10 mouse cellular contexts compared by ENCODE assay signal in genomic region chr4:126750046-126750683, GRCm38 (mm10). TPM values are rescaled to one million over a fixed set of nuclear protein-coding genes. Genes with fewer than 3 reads are reported as not detected.
DNase-seq lines count a peak whose midpoint lies in the region; ATAC-seq and TF ChIP-seq lines count a peak whose summit lies in the region.
"Had no signal": no experiment of that assay in that cellular context is flagged by ENCODE, and none has a peak within 500 bp of the region (broad histone marks: within the 10 kb centered on the region; RNA-seq: fewer than 3 reads in every experiment).

No protein-coding gene starts in this region.

- no peak for ATAC-seq in forebrain, embryonic 11.5 days (replicated peaks; ENCODE audit: low FRiP score)
- ATAC-seq in G1E (ENCODE audit: extremely low read depth, insufficient number of reproducible peaks, low FRiP score, poor library complexity, severe bottlenecking): no peak
- ATAC-seq in embryonic facial prominence, embryonic 14.5 days (ENCODE audit: low read depth): no peak
- no peak for ATAC-seq in megakaryocyte-erythroid progenitor cell, adult 5-6 weeks (replicated peaks; ENCODE audit: low FRiP score, low TSS enrichment, poor library complexity, severe bottlenecking)

- no peak overlapping the region for H3K4me2 ChIP-seq in forebrain, embryonic 11.5 days (ENCODE audit: low read depth, low read length, severe bottlenecking)
- H3K4me2 ChIP-seq in embryonic facial prominence, embryonic 14.5 days (ENCODE audit: low read depth, low read length): peak overlapping the region; percentile 28; the same call in 1 of the 2 replicates

- H3K36me3 ChIP-seq in forebrain, embryonic 11.5 days (ENCODE audit: control insufficient read depth, insufficient read depth, low read length): no peaks in the 10 kb centered on the region; the same call in 1 of the 2 replicates
- H3K36me3 ChIP-seq in forebrain, embryonic 10.5 days (replicated peaks): peaks cover 57% of the 10 kb centered on the region
- peaks cover 72% of the 10 kb centered on the region for H3K36me3 ChIP-seq in G1E (replicated peaks)
- peaks cover 45% of the 10 kb centered on the region for H3K36me3 ChIP-seq in embryonic facial prominence, embryonic 14.5 days (ENCODE audit: control insufficient read depth, insufficient read depth, low read length)

- no peak overlapping the region for H3K27ac ChIP-seq in forebrain, embryonic 11.5 days (ENCODE audit: low read depth, low read length)
- no peak overlapping the region for H3K27ac ChIP-seq in forebrain, embryonic 10.5 days
- no peak overlapping the region for H3K27ac ChIP-seq in embryonic facial prominence, embryonic 14.5 days (replicated peaks; ENCODE audit: low read depth, low read length)

- TF ChIP-seq CTCF in G1E (IDR thresholded peaks at IDR 0.05; ENCODE audit: low read depth, low read length): no peak

- H3K4me1 ChIP-seq in forebrain, embryonic 11.5 days (replicated peaks; ENCODE audit: control insufficient read depth, insufficient read depth, low read length): peaks cover 13% of the 10 kb centered on the region
- peaks cover 63% of the 10 kb centered on the region for H3K4me1 ChIP-seq in forebrain, embryonic 10.5 days
- peaks cover 86% of the 10 kb centered on the region for H3K4me1 ChIP-seq in G1E (ENCODE audit: insufficient read depth, low read depth, low read length)
- H3K4me1 ChIP-seq in embryonic facial prominence, embryonic 14.5 days (ENCODE audit: control insufficient read depth, insufficient read depth, low read length): peaks cover 28% of the 10 kb centered on the region

- WGBS in forebrain, embryonic 11.5 days: 92% methylated on average over 26 of the region's 26 CpGs
- WGBS in forebrain, embryonic 10.5 days: 93% methylated on average over 26 of the region's 26 CpGs
- 80% methylated on average over 23 of the region's 26 CpGs for WGBS in embryonic facial prominence, embryonic 14.5 days

- no peaks in the 10 kb centered on the region for H3K27me3 ChIP-seq in forebrain, embryonic 11.5 days (ENCODE audit: control insufficient read depth, insufficient read depth, low read length)
- peaks cover under 1% of the 10 kb centered on the region; the same call in 1 of the 2 replicates for H3K27me3 ChIP-seq in forebrain, embryonic 10.5 days (ENCODE audit: poor library complexity, severe bottlenecking)
- no peaks in the 10 kb centered on the region for H3K27me3 ChIP-seq in G1E (ENCODE audit: insufficient read depth, low read length)
- H3K27me3 ChIP-seq in embryonic facial prominence, embryonic 14.5 days (replicated peaks; ENCODE audit: control insufficient read depth, insufficient read depth, low read length): no peaks in the 10 kb centered on the region

- no peak overlapping the region for H3K4me3 ChIP-seq in forebrain, embryonic 11.5 days (ENCODE audit: low read depth, low read length)
- H3K4me3 ChIP-seq in forebrain, embryonic 10.5 days: no peak overlapping the region
- peak overlapping the region; percentile 38; the same call in 1 of the 2 replicates for H3K4me3 ChIP-seq in G1E (ENCODE audit: low read depth, low read length)
- no peak overlapping the region for H3K4me3 ChIP-seq in embryonic facial prominence, embryonic 14.5 days (ENCODE audit: low read depth, low read length)

- H3K9ac ChIP-seq in forebrain, embryonic 11.5 days (ENCODE audit: low read length): no peak overlapping the region
- H3K9ac ChIP-seq in embryonic facial prominence, embryonic 14.5 days (ENCODE audit: low read depth, low read length): no peak overlapping the region

- peak; percentile 50 for DNase-seq in forebrain, embryonic 11.5 days (ENCODE audit: low spot score)
- no peak for DNase-seq in forebrain, embryonic 10.5 days (ENCODE audit: extremely low spot score, low spot score)
- no peak for DNase-seq in G1E (ENCODE audit: low spot score)
- peak; percentile 53 for DNase-seq in embryonic facial prominence, embryonic 14.5 days (ENCODE audit: low spot score)
- peak; percentile 73 to 85 for DNase-seq in layer of hippocampus, adult 18-20 months (ENCODE audit: low spot score in 2 of 2)
- DNase-seq in right cerebral cortex, postnatal 14 days: peak; percentile 72
- DNase-seq in lung, postnatal 36 days: no peak

- no peaks in the 10 kb centered on the region for H3K9me3 ChIP-seq in forebrain, embryonic 11.5 days (ENCODE audit: control insufficient read depth, low read length)
- H3K9me3 ChIP-seq in forebrain, embryonic 10.5 days: no peaks in the 10 kb centered on the region
- no peaks in the 10 kb centered on the region for H3K9me3 ChIP-seq in G1E (replicated peaks)
- H3K9me3 ChIP-seq in embryonic facial prominence, embryonic 14.5 days (ENCODE audit: control insufficient read depth, low read length): no peaks in the 10 kb centered on the region

RNA-seq across cellular contexts. Expression of gene Ncdn, which starts 3.1 kb away (rescaled TPM):
- 37.3 and 39.7 TPM in 2 replicates for polyA plus RNA-seq in forebrain, embryonic 11.5 days (2014; fragmentation: Nextera tagmentation; extraction: Ambion mirVana)
- polyA plus RNA-seq in forebrain, embryonic 10.5 days (2016; fragmentation: Nextera tagmentation; extraction: Ambion mirVana): 36.6 and 36.9 TPM in 2 replicates
- total RNA-seq in G1E (2014; fragmentation: Nextera tagmentation) (16.9 and 18.4 TPM in 2 replicates), G1E (2017) (10.3 and 11.4 TPM in 2 replicates)
- 86.9 and 89.1 TPM in 2 replicates for polyA plus RNA-seq in G1E (2012)
- polyA plus RNA-seq in embryonic facial prominence, embryonic 14.5 days (2014; fragmentation: Nextera tagmentation; extraction: Ambion mirVana): 28.4 and 31.1 TPM in 2 replicates
- total RNA-seq in layer of hippocampus, adult 18-20 months (2021): 1,000 to 10,000 TPM; 2,035 to 2,092 TPM
- total RNA-seq in megakaryocyte-erythroid progenitor cell, adult 5-6 weeks (2014; fragmentation: Nextera tagmentation): 14.3 and 22.2 TPM in 2 replicates
- 5.9 and 11.7 TPM in 2 replicates for total RNA-seq in megakaryocyte-erythroid progenitor cell, adult 5-6 weeks (2017)

RNA-seq across cellular contexts. Expression of gene AU040320, which starts 3.2 kb away (rescaled TPM):
- polyA plus RNA-seq in forebrain, embryonic 11.5 days (2014; fragmentation: Nextera tagmentation; extraction: Ambion mirVana): 30.1 and 31.5 TPM in 2 replicates
- 20.9 and 23.7 TPM in 2 replicates for polyA plus RNA-seq in forebrain, embryonic 10.5 days (2016; fragmentation: Nextera tagmentation; extraction: Ambion mirVana)
- total RNA-seq in G1E (2014; fragmentation: Nextera tagmentation) (41.5 and 45.5 TPM in 2 replicates), G1E (2017) (15.1 and 15.5 TPM in 2 replicates)
- polyA plus RNA-seq in G1E (2012): 10.6 and 21.8 TPM in 2 replicates
- 18.8 and 20.8 TPM in 2 replicates for polyA plus RNA-seq in embryonic facial prominence, embryonic 14.5 days (2014; fragmentation: Nextera tagmentation; extraction: Ambion mirVana)
- total RNA-seq in layer of hippocampus, adult 18-20 months (2021): 10 to 100 TPM; 60.9 to 61.3 TPM
- 24.1 and 25.1 TPM in 2 replicates for total RNA-seq in megakaryocyte-erythroid progenitor cell, adult 5-6 weeks (2014; fragmentation: Nextera tagmentation)
- 9.7 and 20.0 TPM in 2 replicates for total RNA-seq in megakaryocyte-erythroid progenitor cell, adult 5-6 weeks (2017)

RNA-seq across cellular contexts. Expression of gene Tfap2e, which starts 14.1 kb away (rescaled TPM):
- 0.21 and 0.32 TPM in 2 replicates for polyA plus RNA-seq in forebrain, embryonic 11.5 days (2014; fragmentation: Nextera tagmentation; extraction: Ambion mirVana)
- 0.06 TPM in 1 of 2 replicates, not detected in the other for polyA plus RNA-seq in forebrain, embryonic 10.5 days (2016; fragmentation: Nextera tagmentation; extraction: Ambion mirVana)
- total RNA-seq in G1E (2014; fragmentation: Nextera tagmentation): not detected in 2 replicates
- total RNA-seq in G1E (2017): 0.05 TPM in 1 of 2 replicates, not detected in the other
- polyA plus RNA-seq in G1E (2012): not detected in 2 replicates
- 0.22 and 0.78 TPM in 2 replicates for polyA plus RNA-seq in embryonic facial prominence, embryonic 14.5 days (2014; fragmentation: Nextera tagmentation; extraction: Ambion mirVana)
- total RNA-seq in layer of hippocampus, adult 18-20 months (2021): not detected
- not detected in 2 replicates for total RNA-seq in megakaryocyte-erythroid progenitor cell, adult 5-6 weeks (2014; fragmentation: Nextera tagmentation)
- total RNA-seq in megakaryocyte-erythroid progenitor cell, adult 5-6 weeks (2017): not detected in 2 replicates
- polyA plus RNA-seq: C2C12; large intestine, adult 2 months had no signal

Comparison
In these comparisons a context has a peak if more than half of its experiments do, and no peak if none do; other contexts are left out.
1. DNase-seq: peak in forebrain, embryonic 11.5 days (single experiment), embryonic facial prominence, embryonic 14.5 days (single experiment), layer of hippocampus, adult 18-20 months (2 of 2) and right cerebral cortex, postnatal 14 days (single experiment); none in forebrain, embryonic 10.5 days (single experiment), G1E (single experiment) and lung, postnatal 36 days (single experiment).